Mouse (Mus musculus) liver (tissue): Measurements from ENCODE around the gene Olfr183.
"Not testable (repeated sequence)": the region's sequence is repeated elsewhere in the genome, so short reads cannot be mapped to it uniquely, and the experiment has no call there.

Source experiments
- DNase-seq: peaks from one replicate; pipeline ENCODE4 v3.0.0-alpha.2; 2020; ENCODE audit warnings: mixed read lengths

Olfr183 gene

DNA sequence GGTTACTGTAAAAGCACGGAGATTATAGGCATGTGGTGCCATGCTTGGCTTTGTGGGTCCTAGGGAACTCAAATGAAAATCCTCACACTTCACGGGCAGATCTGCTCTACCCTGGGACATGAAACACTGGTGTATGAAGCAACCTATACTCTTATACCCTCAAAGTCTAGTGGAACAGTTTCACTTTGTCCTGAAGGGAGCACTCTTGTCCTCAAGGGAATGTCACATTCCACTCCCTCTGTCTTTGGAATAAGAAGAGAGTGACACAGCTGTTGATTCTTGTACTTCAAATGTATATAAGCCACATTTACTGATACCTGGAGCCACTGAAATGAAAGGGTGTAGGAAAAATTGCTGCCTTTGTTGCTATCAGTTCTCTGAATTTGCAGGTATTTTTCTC, at the start of gene Olfr183:
Olfr183 (plus strand) TSS at position 301 of the 400 bp plus-strand sequence.
- no peak for DNase-seq

GRCm38 (mm10) chr16:59007146-59007545, 12.0 kb downstream of the Olfr183 start:
- no peak for DNase-seq

DNA sequence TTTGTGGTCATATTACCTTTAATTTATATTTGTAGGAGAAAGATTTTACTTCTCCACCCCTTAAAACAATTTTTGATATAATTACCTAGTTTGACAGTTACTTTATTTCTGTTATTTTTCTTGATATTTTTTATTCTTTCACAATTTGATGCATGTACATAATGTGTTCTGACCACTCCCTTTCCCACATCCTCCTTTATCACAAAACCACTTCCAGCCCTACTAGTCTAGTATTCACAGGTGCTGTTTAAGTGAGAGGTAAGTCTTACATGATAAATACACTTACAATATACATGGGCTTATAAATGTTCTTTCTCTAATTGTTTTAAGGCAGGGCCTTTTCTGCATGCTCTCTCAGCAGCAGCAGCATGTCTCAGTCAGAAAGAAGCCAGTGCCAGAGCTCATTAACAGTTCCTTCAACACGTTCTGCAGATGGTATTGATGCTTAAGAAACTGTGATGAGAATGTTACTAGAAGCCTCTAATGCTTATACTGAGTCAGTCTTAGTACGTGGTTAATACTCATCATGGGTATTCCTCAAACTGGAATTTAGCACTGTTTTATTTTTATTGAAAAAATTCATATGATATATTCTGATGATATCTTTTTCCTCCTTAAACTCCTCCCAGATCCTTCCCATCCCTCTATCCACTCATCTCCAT, 18.3 kb downstream of the Olfr183 start:
- DNase-seq: no peak

- DNase-seq: no peak
Measured at GRCm38 (mm10) chr16:59030191-59030590, 35.0 kb downstream of the Olfr183 start, which contains the start of gene Olfr186. Gene Olfr186 (minus strand): TSS chr16:59030291.

DNA sequence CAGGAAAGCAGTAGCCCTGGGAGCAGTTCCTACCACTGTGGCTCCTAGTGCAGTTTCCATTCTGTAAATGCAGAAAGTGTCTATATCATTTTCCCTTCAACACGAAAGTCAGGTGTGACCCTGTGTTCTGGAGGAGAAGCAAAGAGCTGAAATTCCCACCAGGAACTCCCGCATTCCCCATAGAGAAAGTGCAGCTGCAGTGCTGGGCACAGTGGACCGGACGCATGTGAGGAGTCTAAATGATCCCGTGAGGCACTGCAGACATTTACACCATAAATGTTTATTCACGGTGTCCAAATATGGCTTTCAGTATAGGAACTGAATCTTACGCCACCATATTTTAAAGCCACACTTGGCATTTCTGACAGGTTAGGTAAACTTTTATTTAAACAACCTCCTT, 44.6 kb downstream of the Olfr183 start, which contains the start of gene Olfr187:
Olfr187 (minus strand) TSS at position 58 of the 400 bp plus-strand sequence.
- DNase-seq: no peak

- DNase-seq: no peak
Measured at GRCm38 (mm10) chr16:59045835-59046234, 50.7 kb downstream of the Olfr183 start.

- no peak for DNase-seq
Measured at GRCm38 (mm10) chr16:59047579-59047978, 52.4 kb downstream of the Olfr183 start.

DNA sequence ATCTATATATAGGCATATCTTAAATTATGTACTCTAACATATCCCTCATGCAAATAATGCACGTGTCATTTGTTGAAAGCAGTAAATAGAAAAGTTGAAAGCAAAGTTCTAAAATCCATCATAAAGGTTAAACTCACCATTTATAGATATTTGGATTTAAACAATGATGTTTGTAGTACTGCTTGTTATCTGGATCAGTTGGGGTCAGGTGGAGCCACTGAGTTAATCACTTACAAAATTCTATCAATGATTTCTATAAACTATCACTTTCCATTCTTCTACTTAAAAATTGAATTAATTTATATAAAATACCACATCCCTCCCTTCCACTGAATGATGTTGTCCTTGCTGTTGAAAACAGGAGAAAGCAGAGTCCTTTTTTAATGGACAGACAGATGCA, 53.7 kb downstream of the Olfr183 start:
- no peak for DNase-seq

GRCm38 (mm10) chr16:59049286-59049685, 54.1 kb downstream of the Olfr183 start:
- not testable (repeated sequence) for DNase-seq
